Mouse (Mus musculus) bone marrow macrophage, adult 2 months (primary cell): Measurements from ENCODE around the gene Fam43b. TPM values are rescaled to one million over a fixed set of nuclear protein-coding genes. Genes with fewer than 3 reads are reported as not detected.
"Not testable (repeated sequence)": the region's sequence is repeated elsewhere in the genome, so short reads cannot be mapped to it uniquely, and the experiment has no call there.

Source experiments
- H3K27ac ChIP-seq: 2 replicates; pipeline ENCODE4 v1.5.1; 2012; ENCODE audit warnings: low read depth, low read length; ENCODE audit not compliant: insufficient read depth
- H3K4me1 ChIP-seq: 2 replicates; pipeline ENCODE4 v1.6.1; 2012; ENCODE audit warnings: low read length; ENCODE audit not compliant: control insufficient read depth, insufficient read depth
- H3K4me3 ChIP-seq: 2 replicates; pipeline ENCODE4 v1.5.1; 2012; ENCODE audit warnings: mild to moderate bottlenecking, low read length, moderate library complexity; ENCODE audit not compliant: insufficient read depth
- CTCF ChIP-seq: IDR thresholded peaks from 2 replicates; pipeline ENCODE4 v1.5.1; 2012; ENCODE audit warnings: low read depth, mild to moderate bottlenecking, low read length, moderate library complexity
- POLR2A ChIP-seq: IDR thresholded peaks from 2 replicates; pipeline ENCODE4 v1.6.1; 2012; ENCODE audit warnings: mild to moderate bottlenecking, low read depth, low read length, borderline replicate concordance
- polyA plus RNA-seq: library from polyadenylated mRNA; stranded (reverse); fragments of >200 nt; gene quantifications from 2 replicates; pipeline ENCODE4 v1.2.4, GENCODE M21; 2012; ENCODE audit not compliant: missing spikeins, insufficient read depth, insufficient read length

Gene Fam43b
- not detected in 2 replicates for polyA plus RNA-seq

- H3K27ac ChIP-seq = no peak within 1 kb of the TSS
- no peak for TF ChIP-seq CTCF
- TF ChIP-seq POLR2A = no peak
- no peak within 1 kb of the TSS for H3K4me3 ChIP-seq
- H3K4me1 ChIP-seq = no peaks in the 10 kb centered on the region
Measured at GRCm38 (mm10) chr4:138395971-138396645, at the start of gene Fam43b. Fam43b (minus strand) TSS chr4:138396528.

- H3K4me3 ChIP-seq = no peak overlapping the region
- H3K27ac ChIP-seq = no peak overlapping the region
- TF ChIP-seq CTCF (no peak), POLR2A (no peak)
- H3K4me1 ChIP-seq = peaks cover 3% of the 10 kb centered on the region
Measured at GRCm38 (mm10) chr4:138444941-138445340, 48.6 kb upstream of the Fam43b start.

GRCm38 (mm10) chr4:138440062-138440461 lies 43.7 kb upstream of the Fam43b start:
- Histone ChIP-seq H3K27ac (no peak overlapping the region), H3K4me3 (no peak overlapping the region), H3K4me1 (peaks cover 6% of the 10 kb centered on the region)
- no peak for TF ChIP-seq CTCF
- TF ChIP-seq POLR2A = no peak

GRCm38 (mm10) chr4:138434347-138435316 lies 38.3 kb upstream of the Fam43b start, which contains the start of gene Mul1:
Mul1 (plus strand) TSS chr4:138434671.
- peaks cover 5% of the 10 kb centered on the region for H3K4me1 ChIP-seq
- TF ChIP-seq CTCF (no peak; the same call in 1 of the 2 replicates), POLR2A (no peak)
- H3K4me3 ChIP-seq = peak within 1 kb of the TSS; percentile 93
- peak within 1 kb of the TSS; percentile 49 for H3K27ac ChIP-seq

GRCm38 (mm10) chr4:138431340-138431739 lies 35.0 kb upstream of the Fam43b start:
- Histone ChIP-seq H3K27ac (no peak overlapping the region), H3K4me1 (peaks cover 5% of the 10 kb centered on the region), H3K4me3 (no peak overlapping the region)
- TF ChIP-seq CTCF = no peak
- TF ChIP-seq POLR2A = no peak

GRCm38 (mm10) chr4:138429778-138430177 lies 33.5 kb upstream of the Fam43b start:
- no peak overlapping the region for H3K4me3 ChIP-seq
- H3K27ac ChIP-seq = no peak overlapping the region
- TF ChIP-seq POLR2A (no peak), CTCF (no peak)
- peaks cover 2% of the 10 kb centered on the region for H3K4me1 ChIP-seq

- Histone ChIP-seq H3K27ac (no peak overlapping the region), H3K4me3 (no peak overlapping the region), H3K4me1 (no peaks in the 10 kb centered on the region)
- TF ChIP-seq CTCF (peak; percentile 74), POLR2A (no peak)
Measured at GRCm38 (mm10) chr4:138426778-138427705, 30.7 kb upstream of the Fam43b start.

GRCm38 (mm10) chr4:138425604-138426003 lies 29.3 kb upstream of the Fam43b start:
- not testable (repeated sequence) for H3K4me1 ChIP-seq, H3K4me3 ChIP-seq, H3K27ac ChIP-seq

GRCm38 (mm10) chr4:138425028-138425427 lies 28.7 kb upstream of the Fam43b start:
- TF ChIP-seq POLR2A (no peak), CTCF (no peak)
- H3K4me3 ChIP-seq = no peak overlapping the region
- H3K27ac ChIP-seq = no peak overlapping the region
- no peaks in the 10 kb centered on the region for H3K4me1 ChIP-seq
